Mouse (Mus musculus) macrophage (primary cell): ENCODE data around the gene Tlr6. TPM values are rescaled to one million over a fixed set of nuclear protein-coding genes. Genes with fewer than 3 reads are reported as not detected.

Source experiments
- H3K27ac ChIP-seq: fragments of 350-480 bp; formaldehyde crosslinking; 2 replicates; pipeline ENCODE4 v1.9.0; 2021
- H3K36me3 ChIP-seq: fragments of 350-480 bp; formaldehyde crosslinking; 2 replicates; pipeline ENCODE4 v1.9.0; 2021; ENCODE audit errors: inconsistent target
- H3K4me3 ChIP-seq: fragments of 350-480 bp; formaldehyde crosslinking; 2 replicates; pipeline ENCODE4 v1.9.0; 2021; ENCODE audit errors: inconsistent target
- H3K79me2 ChIP-seq: fragments of 350-480 bp; formaldehyde crosslinking; 2 replicates; pipeline ENCODE4 v1.9.0; 2021; ENCODE audit errors: inconsistent target
- WGBS: methylation state at CpG from one replicate; pipeline ENCODE4 v1.1.7; 2026; ENCODE audit warnings: inconsistent platforms; ENCODE audit not compliant: missing documents; 5-methylcytosine and 5-hydroxymethylcytosine counted together
- polyA plus RNA-seq: library from polyadenylated mRNA; stranded (reverse); fragments of 250-400 nt; gene quantifications from 3 replicates; pipeline ENCODE4 v1.2.4, GENCODE M21; 2018; ENCODE audit warnings: inconsistent platforms

Gene Tlr6
- polyA plus RNA-seq, 1 experiment from 2014 or later, result 115 TPM

DNA sequence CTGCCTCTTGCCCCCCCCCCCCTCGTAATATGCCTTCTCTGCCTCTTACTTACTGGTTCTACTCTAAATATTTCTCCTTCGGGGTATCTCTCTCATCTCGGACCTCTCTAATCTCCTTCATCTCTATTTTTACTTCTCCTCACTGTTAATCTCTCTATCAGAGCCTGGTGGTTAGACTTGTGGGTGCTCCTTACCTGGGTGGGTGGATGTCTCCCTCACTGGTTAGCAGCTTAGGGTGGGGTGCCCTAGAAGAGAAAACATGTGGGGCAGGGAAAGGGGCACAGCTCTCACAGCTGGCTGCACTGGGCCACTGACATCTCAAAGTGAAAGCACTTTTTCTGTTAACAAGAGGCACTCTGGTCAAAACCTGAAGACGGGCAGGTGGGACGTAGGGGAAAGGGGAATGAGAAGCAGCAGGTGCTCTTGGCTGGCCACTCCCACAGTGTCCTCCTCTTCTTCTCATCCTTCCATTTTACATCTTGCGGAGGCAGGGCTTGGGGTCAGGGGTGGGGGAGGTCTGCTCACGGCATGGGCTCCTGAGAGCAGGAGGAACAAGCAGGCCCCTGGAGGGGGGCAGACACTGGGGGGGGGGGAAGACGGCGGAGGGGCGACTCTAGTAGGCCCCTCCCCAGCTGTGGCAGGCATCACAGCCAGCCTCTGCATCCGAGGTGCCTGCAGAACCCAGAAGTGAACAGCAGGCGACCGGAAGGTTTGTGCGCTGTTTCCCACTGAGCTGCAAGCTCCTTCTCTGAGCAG, 54.2 kb downstream of the Tlr6 start:
- H3K36me3 ChIP-seq, result no peaks in the 10 kb centered on the region
- 97% methylated on average over 6 of the region's 14 CpGs for WGBS
- H3K4me3 ChIP-seq, result no peak overlapping the region
- no peak overlapping the region for H3K27ac ChIP-seq
- no peaks in the 10 kb centered on the region for H3K79me2 ChIP-seq

Other genes with a start within 250 kb of the Tlr6 start
- 28.7 to 50.9 TPM (median 35.8 TPM) in 3 replicates for gene Klf3, start 156.7 kb downstream of the Tlr6 start, polyA plus RNA-seq
- 71.6 to 79.1 TPM (median 72.3 TPM) in 3 replicates for gene Tlr1, start 26.5 kb downstream of the Tlr6 start, polyA plus RNA-seq
- gene Fam114a1, start 10.0 kb upstream of the Tlr6 start, polyA plus RNA-seq, result 12.5 to 16.6 TPM (median 14.3 TPM) in 3 replicates
- 2.7 to 3.9 TPM (median 3.8 TPM) in 3 replicates for gene Tmem156, start 132.0 kb upstream of the Tlr6 start, polyA plus RNA-seq
- 40.6 to 51.7 TPM (median 46.4 TPM) in 3 replicates for gene Klhl5, start 147.4 kb upstream of the Tlr6 start, polyA plus RNA-seq
- 3.1 to 7.2 TPM (median 3.9 TPM) in 3 replicates for gene Wdr19, start 239.6 kb upstream of the Tlr6 start, polyA plus RNA-seq